Mouse (Mus musculus) left cerebral cortex, adult 9 months (tissue): ENCODE measurements around the gene Rilp.

ENCODE experiments used
- DNase-seq, 2 experiments: peaks; one replicate each; pipeline ENCODE4 v3.0.0; 2022; ENCODE audit warnings: low spot score in 2 of 2

Rilp gene

DNA sequence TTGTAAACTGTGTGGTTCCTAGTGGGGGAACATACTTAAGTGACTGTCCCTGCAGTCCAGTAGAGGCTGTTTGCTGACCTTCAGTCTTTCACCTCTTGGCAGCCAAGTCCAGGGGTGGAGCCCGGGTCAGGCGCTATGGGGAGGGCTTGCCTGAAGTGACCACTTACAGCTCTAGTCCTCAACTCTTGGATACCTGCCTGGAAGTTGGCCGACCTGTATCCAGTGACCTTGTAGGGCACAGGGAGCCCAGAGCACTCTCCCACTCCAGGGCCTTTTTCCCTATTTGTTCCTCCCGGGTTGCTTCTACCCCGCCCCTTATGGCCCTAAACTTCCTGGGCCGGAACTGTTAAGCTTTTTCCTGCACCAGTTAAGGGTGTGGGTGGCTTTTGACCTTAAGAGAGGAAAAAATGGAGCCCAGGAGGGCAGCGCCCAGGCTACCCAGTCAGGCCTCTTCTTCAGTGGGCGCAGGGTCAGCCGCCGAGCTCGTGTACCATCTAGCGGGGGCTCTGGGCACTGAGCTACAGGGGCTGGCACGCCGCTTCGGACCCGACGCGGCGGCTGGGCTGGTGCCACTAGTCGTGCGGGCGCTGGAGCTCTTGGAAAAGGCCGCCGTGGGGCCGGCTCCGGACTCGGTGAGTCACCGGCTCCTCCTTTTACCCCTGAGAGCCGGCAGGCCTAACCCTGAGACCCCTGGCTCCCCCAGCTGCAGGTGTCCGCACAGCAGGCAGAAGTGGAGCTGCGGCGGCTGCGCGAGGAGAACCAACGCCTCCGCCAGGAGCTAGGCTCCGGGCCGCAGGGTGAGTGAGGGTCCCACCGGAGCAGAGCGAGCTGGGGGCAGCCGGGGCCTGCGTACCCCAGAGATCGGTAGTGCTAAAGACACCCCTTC is at the start of gene Rilp:
TSS of gene Rilp (plus strand) at position 354 of the 886 bp plus-strand sequence.
- DNase-seq = no peak

DNA sequence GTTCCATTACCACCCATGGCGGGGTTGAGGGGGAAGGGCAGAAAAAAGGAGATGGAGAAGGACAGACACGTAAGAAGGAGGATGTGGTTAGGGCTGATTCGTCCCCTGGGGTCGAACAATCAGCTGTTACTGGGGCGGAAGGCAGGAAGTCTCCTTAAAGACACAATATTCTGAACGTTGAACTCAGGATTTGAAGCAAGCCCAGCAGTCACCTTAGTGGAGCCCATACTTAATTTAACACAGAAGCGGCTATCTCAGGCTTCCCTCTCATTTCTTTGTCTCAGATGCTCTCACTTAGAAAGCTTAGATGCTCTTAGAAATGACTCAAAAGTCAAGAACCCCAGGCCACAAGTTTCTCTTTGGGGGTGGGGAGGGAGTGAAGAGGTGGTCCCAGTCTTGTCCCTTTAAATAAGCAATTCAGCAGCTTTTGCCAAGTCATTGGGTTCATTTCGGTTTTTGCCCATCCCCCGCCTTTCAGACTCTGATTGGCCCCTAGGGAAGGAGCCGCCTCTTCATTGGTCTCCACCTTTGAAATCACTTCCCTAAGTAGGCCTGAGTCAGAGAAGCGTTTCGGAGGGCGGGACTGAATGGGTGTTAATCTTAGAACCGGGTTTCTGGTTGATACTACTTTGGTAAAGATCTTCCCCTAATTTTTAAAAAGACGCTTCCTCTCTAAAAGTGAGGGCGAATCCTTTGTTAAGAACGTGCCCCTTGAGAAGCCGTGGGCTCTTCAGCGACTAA is 49.6 kb upstream of the Rilp start:
- DNase-seq = peak; percentile 89 to 96

GRCm38 (mm10) chr11:75460844-75461742 is 48.8 kb upstream of the Rilp start, which contains the start of gene Tlcd2:
Gene Tlcd2, plus strand, starts transcription at chr11:75461715.
- peak; percentile 99 to 100 for DNase-seq

DNA sequence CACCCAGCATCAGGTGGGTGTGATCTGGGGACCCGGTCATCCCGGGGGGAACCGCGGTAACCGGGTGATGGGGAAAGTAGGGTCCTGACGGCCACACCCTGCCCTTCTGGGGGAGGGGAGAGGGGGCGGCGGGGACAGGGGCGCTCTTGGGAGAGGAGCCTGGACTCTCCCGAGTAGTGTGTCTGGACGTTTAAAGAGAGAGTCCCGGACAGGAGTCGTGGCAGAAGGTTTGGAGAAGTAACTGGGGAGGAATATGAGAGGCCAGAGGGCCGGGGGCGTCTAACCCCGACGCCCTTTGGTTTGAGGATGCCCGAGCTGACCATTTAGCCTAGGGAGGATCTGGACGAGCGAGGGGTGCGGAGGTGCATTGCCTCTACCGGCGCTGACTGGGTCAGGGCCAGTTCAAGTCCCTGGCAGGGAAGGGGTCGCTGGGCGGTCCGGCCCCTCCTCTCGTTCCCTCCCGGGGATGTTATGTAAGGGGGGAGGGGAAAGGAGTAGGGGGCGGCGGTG is 48.1 kb upstream of the Rilp start:
- no peak for DNase-seq

DNA sequence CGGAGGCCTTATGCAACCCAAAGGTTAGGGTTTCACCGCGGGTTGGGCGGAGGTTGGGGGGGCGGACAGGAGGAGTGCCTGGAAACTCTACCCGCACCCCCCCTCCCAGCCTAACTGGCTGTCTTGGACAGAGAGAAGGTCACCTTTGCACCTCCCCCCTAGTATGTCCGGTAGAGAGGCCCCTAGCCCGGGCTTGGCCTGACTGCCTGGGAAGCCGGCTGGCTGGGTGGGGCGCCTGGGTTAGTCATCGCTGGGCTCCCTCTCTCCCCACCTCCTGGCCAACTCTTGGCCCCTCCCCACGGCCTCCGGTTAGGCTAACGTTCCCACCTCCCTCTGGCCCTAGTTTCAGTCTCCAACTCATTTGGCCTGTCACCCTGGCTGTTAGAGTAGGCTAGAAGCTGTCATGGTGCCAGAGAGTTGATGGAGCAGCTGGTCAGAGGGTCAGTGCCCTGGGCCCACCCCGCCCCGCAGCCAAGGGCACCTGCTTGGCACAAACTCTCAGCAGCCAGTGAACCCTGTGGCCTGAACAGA is 47.6 kb upstream of the Rilp start:
- DNase-seq = peak in 1 of 2 experiments; percentile 49

- peak in 1 of 2 experiments; percentile 44 for DNase-seq
Measured at GRCm38 (mm10) chr11:75462865-75463336, 47.0 kb upstream of the Rilp start.

GRCm38 (mm10) chr11:75463624-75464023 is 46.3 kb upstream of the Rilp start:
- no peak for DNase-seq

GRCm38 (mm10) chr11:75464417-75464816 is 45.5 kb upstream of the Rilp start:
- no peak for DNase-seq

- no peak for DNase-seq
Measured at GRCm38 (mm10) chr11:75465051-75465450, 44.8 kb upstream of the Rilp start.

DNA sequence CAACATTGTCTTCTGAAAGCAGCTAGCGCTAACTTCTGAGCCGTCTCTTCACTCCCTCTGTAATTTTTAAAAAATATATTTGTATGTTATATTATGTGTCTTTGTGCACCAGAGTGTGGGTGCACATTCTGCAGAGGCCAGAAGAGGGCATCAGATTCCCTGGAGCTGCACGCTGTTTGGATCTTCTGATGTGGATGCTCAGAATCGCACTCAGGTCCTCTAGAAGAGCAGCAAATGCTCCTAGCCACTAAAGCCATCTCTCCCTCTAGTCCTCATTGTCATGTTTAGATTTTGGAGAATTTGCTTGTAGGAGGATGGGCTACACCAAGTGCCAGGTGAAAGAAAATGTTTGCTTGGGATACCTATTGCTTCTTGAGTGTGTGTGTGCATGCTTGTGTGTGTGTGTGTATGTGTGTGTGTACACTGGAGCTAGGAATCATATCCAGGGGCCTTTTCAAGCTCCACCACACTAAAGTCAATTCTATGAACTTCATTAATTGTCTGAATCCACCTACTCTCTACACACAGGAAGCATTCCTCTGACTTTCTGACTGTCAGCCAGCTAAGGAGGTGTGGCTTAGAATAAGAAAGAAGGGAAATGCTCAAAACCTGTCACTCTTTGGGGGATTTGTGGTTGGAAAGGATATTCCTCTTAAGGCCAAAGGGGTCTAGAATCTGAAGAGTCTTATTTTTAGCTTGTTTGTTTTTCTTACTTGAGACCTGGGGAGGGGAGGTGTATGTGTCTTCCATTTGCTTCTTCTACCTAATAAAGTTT is 43.0 kb upstream of the Rilp start:
- no peak for DNase-seq

DNA sequence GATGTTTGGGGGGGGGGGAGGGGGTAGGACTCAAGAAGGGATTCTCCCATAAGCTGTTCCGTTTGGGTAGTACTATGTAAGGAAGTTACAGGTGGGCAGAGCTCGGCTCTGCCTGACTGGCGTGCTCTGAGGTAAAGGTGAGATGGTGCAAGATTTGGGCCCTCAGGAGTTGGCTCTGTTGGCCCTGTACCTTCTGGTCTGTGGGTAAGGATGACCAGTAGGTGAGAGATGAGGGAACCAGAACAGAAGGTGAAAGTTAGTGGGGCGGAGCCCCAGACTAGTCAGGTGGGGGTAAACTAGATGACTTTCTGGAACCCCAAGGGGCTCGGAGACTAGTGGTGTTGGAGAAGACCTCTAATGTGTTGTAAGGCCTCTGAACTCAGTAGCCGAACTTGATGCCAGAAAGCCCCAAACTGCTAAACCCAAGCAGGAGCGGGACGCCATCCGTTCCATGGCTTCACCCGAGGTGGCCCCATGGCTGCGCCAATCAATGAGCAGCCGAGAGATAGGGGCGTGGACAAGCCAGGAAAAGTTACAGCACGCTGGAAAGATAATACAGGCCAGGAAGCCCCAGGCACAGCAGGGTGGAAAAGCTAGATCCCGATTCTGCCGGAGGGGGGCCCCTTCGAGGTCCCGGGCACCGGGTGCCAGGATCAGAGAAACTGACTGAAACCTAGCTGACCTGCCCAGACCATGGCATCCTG is 42.2 kb upstream of the Rilp start:
- DNase-seq = no peak

DNA sequence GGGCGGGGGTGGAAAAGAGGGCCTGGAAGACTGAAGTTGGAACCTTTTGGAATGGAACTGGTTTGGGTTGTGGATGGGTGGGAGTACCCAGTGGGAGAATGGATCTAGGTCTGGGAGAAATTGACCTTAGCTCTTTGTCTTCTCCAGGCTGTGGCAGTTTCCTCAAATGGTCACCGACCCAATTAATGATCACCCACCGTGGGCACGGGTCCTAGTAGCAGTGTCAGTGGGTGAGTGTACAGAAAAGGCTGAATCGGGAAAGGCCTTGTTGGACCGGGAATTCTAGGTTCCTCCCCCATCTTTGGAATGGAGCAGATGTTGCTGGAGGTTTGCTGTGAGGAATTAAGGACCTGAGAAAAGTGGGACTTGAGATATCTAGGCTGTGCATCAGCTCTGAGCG is 41.5 kb upstream of the Rilp start:
- DNase-seq = no peak

DNA sequence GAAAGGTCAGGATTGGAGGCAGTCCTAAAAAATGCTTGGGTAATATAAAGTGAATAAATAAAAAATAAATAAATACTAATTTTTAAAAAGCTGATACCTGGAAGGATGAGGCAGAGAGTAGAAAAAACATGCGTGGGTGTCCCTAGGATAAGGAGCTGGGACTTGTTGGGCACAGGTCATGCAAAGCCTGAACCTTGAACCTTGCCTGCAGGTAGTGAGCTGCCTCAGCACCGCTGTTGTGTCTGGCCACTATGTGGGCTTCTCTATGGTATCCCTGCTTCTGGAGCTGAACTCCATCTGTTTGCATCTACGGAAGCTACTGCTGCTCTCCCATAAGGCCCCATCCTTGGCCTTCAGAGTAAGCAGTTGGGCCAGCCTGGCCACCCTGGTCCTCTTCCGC is 40.6 kb upstream of the Rilp start:
- DNase-seq = no peak

DNA sequence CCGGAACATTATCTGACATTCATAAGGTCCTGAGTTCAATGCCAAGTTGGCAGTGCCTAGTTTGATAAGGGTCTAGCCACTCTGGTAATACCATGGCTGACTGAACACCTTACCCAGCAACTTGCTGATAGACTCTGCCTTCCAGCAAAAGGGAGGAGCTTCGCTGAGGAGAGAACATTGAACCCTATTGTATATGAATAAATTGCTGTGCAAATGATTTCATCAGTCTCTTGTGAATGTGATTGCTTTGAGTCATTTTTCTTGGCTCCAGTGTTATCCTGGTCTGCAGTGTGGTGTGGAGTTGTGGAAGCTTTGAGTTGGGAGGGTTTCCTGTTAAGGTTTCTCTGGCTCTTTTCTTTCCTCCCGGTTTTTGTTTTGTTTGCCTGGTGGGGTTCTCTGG is 39.2 kb upstream of the Rilp start:
- DNase-seq = no peak

DNA sequence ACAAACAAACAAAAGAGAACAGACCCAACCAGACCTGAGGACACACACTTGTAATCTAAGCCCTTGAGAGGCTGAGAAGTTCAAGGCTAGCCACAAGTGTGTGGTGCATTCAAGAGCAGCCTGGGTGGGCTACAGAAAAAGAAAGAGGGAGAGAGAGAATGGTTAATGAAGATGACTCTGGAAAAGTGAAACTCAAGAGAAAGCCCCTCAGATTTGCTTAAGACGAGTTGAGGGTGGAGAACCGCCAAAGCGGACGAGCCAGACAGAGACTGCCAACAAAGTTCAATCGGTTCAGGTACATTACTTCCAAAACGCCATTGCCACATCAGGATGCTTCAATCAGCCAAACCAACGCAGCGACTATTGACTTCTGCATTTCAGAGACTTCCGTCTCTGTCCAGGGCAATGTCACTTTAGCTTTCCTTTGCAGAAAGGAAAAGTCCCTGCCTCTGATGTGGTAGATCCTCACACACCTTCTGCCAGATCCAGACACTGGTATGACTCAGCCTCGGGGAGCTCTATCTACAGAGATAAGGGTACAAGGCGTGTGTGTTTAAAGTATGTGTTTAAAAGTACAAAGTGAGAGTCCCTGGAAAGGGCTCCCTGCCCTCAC is 37.3 kb upstream of the Rilp start:
- DNase-seq = no peak

GRCm38 (mm10) chr11:75473376-75473775 is 36.5 kb upstream of the Rilp start:
- no peak for DNase-seq

GRCm38 (mm10) chr11:75486192-75486591 is 23.7 kb upstream of the Rilp start:
- no peak for DNase-seq

DNA sequence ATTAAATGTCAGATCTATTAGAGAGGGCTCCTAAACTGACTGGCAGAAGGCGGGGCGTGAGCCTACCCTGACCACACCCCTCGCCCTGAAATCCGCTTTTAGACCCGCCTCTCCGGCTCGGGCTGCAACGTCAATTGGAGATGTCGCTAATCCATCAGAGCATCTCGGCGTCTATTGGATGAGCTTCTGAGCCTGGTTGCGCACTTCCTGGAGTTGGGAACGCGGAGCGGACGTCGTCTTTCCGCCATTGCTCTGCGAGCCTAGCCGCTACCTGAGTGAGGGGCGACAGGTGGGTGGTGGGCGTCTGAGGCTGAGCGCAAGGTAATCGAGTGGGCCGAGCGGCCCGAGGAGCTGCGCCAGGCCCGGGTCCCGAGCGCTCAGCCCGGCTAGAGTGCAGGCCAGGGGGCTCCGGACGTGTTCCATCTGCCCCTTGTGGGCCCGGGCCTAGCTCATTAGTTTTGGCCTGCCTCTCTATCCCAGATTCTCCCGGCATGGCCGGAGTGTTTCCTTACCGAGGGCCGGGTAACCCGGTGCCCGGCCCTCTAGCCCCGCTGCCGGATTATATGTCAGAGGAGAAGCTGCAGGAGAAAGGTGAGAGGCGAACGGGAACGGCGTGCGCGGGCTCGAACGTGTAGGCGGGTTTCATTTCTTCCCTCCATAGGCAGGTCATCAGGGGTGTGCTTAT is 23.2 kb upstream of the Rilp start, which contains the start of gene Prpf8:
TSS of gene Prpf8 (plus strand) at position 216 of the 685 bp plus-strand sequence.
- DNase-seq = peak; percentile 95 to 100

DNA sequence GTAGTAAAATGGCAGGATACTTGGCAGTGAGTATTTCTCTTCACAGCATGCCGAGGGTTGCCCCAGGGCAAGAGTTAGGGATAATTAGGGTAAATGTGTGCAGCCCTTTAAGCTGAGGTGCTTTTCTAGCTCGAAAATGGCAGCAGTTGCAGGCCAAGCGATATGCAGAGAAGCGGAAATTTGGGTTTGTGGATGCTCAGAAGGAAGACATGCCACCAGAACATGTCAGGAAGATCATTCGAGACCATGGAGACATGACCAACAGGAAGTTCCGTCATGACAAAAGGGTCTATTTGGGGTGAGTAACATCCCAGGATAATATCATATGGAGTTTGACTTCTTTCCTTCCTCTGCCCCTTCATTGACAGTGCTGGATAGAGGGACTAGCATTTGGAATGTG is 22.4 kb upstream of the Rilp start:
- no peak for DNase-seq
